Mouse (Mus musculus) bone marrow, adult 2 months (tissue): ENCODE results near the gene Mtmr3.

Experiments used
- CTCF ChIP-seq: fragments of 200-500 bp; IDR thresholded peaks from 2 replicates; pipeline ENCODE4 v1.5.1; 2011; ENCODE audit warnings: low read length, control low read depth; ENCODE audit not compliant: control insufficient read depth, insufficient read depth
- POLR2A ChIP-seq: fragments of 200-500 bp; IDR thresholded peaks from 2 replicates; pipeline ENCODE4 v1.6.1; 2011; ENCODE audit warnings: low read depth, mild to moderate bottlenecking, control low read depth, low read length, borderline replicate concordance; ENCODE audit not compliant: control insufficient read depth

DNA sequence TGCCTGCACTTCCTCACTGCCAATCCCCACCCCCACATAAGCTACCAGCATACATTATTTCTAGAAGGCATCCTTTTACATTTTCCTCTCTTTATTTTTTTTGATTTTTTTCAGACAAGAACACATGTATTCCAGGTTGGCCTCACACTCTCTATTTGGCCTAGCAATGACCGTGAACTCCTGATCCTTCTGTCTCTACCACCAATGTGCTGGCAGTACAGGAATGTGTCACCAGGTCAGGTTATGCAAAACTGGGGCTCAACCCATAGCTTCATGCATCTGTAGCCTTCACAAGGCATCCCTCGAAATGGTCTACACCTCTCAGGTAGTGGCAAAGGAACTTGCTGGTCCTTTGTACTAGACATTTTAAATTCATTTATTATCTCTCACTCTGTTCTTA, 105.9 kb downstream of the Mtmr3 start:
- no peak for TF ChIP-seq POLR2A
- TF ChIP-seq CTCF: no peak
